Mouse (Mus musculus): Measurements from ENCODE around the gene Gbgt1.

The Gbgt1 gene

GRCm38 (mm10) chr2:28529856-28530255 lies 33.2 kb downstream of the Gbgt1 start:
- no peak for DNase-seq

GRCm38 (mm10) chr2:28530311-28530710 lies 33.6 kb downstream of the Gbgt1 start:
- no peak for DNase-seq

GRCm38 (mm10) chr2:28532938-28533771 lies 36.5 kb downstream of the Gbgt1 start:
- peak; percentile 87 to 93 for DNase-seq

GRCm38 (mm10) chr2:28533901-28534435 lies 37.3 kb downstream of the Gbgt1 start:
- peak in 1 of 2 experiments; percentile 59 for DNase-seq

- DNase-seq: peak in 1 of 2 experiments; percentile 62
Measured at GRCm38 (mm10) chr2:28534436-28535262, 38.0 kb downstream of the Gbgt1 start.

- DNase-seq: peak; percentile 82 to 83
Measured at GRCm38 (mm10) chr2:28535263-28535540, 38.5 kb downstream of the Gbgt1 start.

GRCm38 (mm10) chr2:28535650-28536049 lies 39.0 kb downstream of the Gbgt1 start:
- DNase-seq: peak; percentile 83 to 90

- DNase-seq: peak; percentile 60 to 63
Measured at GRCm38 (mm10) chr2:28536166-28536565, 39.5 kb downstream of the Gbgt1 start.

GRCm38 (mm10) chr2:28536766-28537633 lies 40.3 kb downstream of the Gbgt1 start:
- peak; percentile 44 to 68 for DNase-seq

- DNase-seq: peak; percentile 43 to 44
Measured at GRCm38 (mm10) chr2:28537634-28537920, 40.9 kb downstream of the Gbgt1 start.

- peak; percentile 30 to 46 for DNase-seq
Measured at GRCm38 (mm10) chr2:28537995-28538816, 41.5 kb downstream of the Gbgt1 start.

- DNase-seq: peak; percentile 59 to 70
Measured at GRCm38 (mm10) chr2:28538817-28539128, 42.1 kb downstream of the Gbgt1 start.

- peak; percentile 57 to 71 for DNase-seq
Measured at GRCm38 (mm10) chr2:28539206-28539605, 42.5 kb downstream of the Gbgt1 start.

- peak in 1 of 2 experiments; percentile 22 for DNase-seq
Measured at GRCm38 (mm10) chr2:28539949-28540348, 43.3 kb downstream of the Gbgt1 start.

- DNase-seq: no peak
Measured at GRCm38 (mm10) chr2:28540587-28541227, 44.0 kb downstream of the Gbgt1 start.

GRCm38 (mm10) chr2:28543894-28544293 lies 47.2 kb downstream of the Gbgt1 start:
- peak; percentile 97 to 98 for DNase-seq

- DNase-seq: peak; percentile 73 to 74
Measured at GRCm38 (mm10) chr2:28545976-28546375, 49.3 kb downstream of the Gbgt1 start.

- DNase-seq: peak in 1 of 2 experiments; percentile 46
Measured at GRCm38 (mm10) chr2:28546560-28546959, 49.9 kb downstream of the Gbgt1 start.

- peak; percentile 91 to 92 for DNase-seq
Measured at GRCm38 (mm10) chr2:28547237-28548172, 50.8 kb downstream of the Gbgt1 start.

- DNase-seq: peak in 1 of 2 experiments; percentile 40
Measured at GRCm38 (mm10) chr2:28549157-28549556, 52.5 kb downstream of the Gbgt1 start.
